Mouse (Mus musculus): ENCODE data around the gene Rbck1. TPM values are rescaled to one million over a fixed set of nuclear protein-coding genes. Genes with fewer than 3 reads are reported as not detected.
A peak's percentile ranks its signal among the peaks of the same experiment; 100 is the strongest.

The Rbck1 gene
- polyA plus RNA-seq, 1 experiment from 2014 or later, result 87.0 TPM

GRCm38 (mm10) chr2:152339631-152340179, 7.3 kb upstream of the Rbck1 start:
- Histone ChIP-seq H3K27me3 (replicated peaks) (no peaks in the 10 kb centered on the region), H3K36me3 (no peaks in the 10 kb centered on the region), H3K4me3 (no peak overlapping the region), H3K4me2 (replicated peaks) (no peak overlapping the region), H3K4me1 (peaks cover 8% of the 10 kb centered on the region), H3K27ac (no peak overlapping the region), H3K9ac (no peak overlapping the region), H3K9me3 (no peaks in the 10 kb centered on the region)
- WGBS, result 87% methylated on average over 22 of the region's 22 CpGs
- no peak for ATAC-seq (ENCODE audit: low FRiP score, low read depth)

GRCm38 (mm10) chr2:152338319-152338718, 5.9 kb upstream of the Rbck1 start:
- Histone ChIP-seq H3K36me3 (no peaks in the 10 kb centered on the region), H3K9ac (no peak overlapping the region), H3K4me3 (no peak overlapping the region), H3K27me3 (replicated peaks) (no peaks in the 10 kb centered on the region), H3K4me1 (no peaks in the 10 kb centered on the region), H3K9me3 (no peaks in the 10 kb centered on the region), H3K4me2 (replicated peaks) (no peak overlapping the region), H3K27ac (no peak overlapping the region)
- WGBS, result 85% methylated on average over 13 of the region's 13 CpGs
- no peak for ATAC-seq (ENCODE audit: low FRiP score, low read depth)

GRCm38 (mm10) chr2:152337591-152338212, 5.2 kb upstream of the Rbck1 start:
- Histone ChIP-seq H3K36me3 (no peaks in the 10 kb centered on the region), H3K27me3 (replicated peaks) (no peaks in the 10 kb centered on the region)
- WGBS, result 89% methylated on average over 11 of the region's 11 CpGs

GRCm38 (mm10) chr2:152336856-152337255, 4.4 kb upstream of the Rbck1 start:
- WGBS, result 63% methylated on average over 1 of the region's 1 CpGs
- ATAC-seq (ENCODE audit: low FRiP score, low read depth), result no peak
- no peaks in the 10 kb centered on the region for H3K9me3 ChIP-seq

More at GRCm38 (mm10) chr2:152337591-152338212, 5.2 kb upstream of the Rbck1 start:
- H3K4me3 ChIP-seq, result no peak overlapping the region
- H3K4me1 ChIP-seq, result 0 out of 2 replicates have a peak, but pooled peaks cover 2% of the 10 kb centered on the region
- no peak overlapping the region for H3K4me2 ChIP-seq (replicated peaks)
- H3K9ac ChIP-seq, result no peak overlapping the region
- no peak for ATAC-seq (ENCODE audit: low FRiP score, low read depth)
- H3K27ac ChIP-seq, result no peak overlapping the region
- no peaks in the 10 kb centered on the region for H3K9me3 ChIP-seq

GRCm38 (mm10) chr2:152335289-152335820, 2.9 kb upstream of the Rbck1 start:
- 57% methylated on average over 11 of the region's 11 CpGs for WGBS
- no peak overlapping the region for H3K9ac ChIP-seq

More at GRCm38 (mm10) chr2:152336856-152337255, 4.4 kb upstream of the Rbck1 start:
- Histone ChIP-seq H3K9ac (no peak overlapping the region), H3K4me3 (no peak overlapping the region), H3K36me3 (no peaks in the 10 kb centered on the region), H3K27me3 (replicated peaks) (no peaks in the 10 kb centered on the region), H3K4me1 (0 out of 2 replicates have a peak, but pooled peaks cover 3% of the 10 kb centered on the region), H3K27ac (no peak overlapping the region), H3K4me2 (replicated peaks) (no peak overlapping the region)

GRCm38 (mm10) chr2:152333345-152334006, 1.0 kb upstream of the Rbck1 start:
- Histone ChIP-seq H3K36me3 (peaks cover 10% of the 10 kb centered on the region), H3K4me3 (no peak overlapping the region), H3K4me2 (replicated peaks) (no peak overlapping the region), H3K27ac (no peak overlapping the region), H3K27me3 (replicated peaks) (no peaks in the 10 kb centered on the region), H3K4me1 (peaks cover 15% of the 10 kb centered on the region), H3K9me3 (no peaks in the 10 kb centered on the region), H3K9ac (no peak overlapping the region)
- 86% methylated on average over 4 of the region's 4 CpGs for WGBS
- no peak for ATAC-seq (ENCODE audit: low FRiP score, low read depth)

More at GRCm38 (mm10) chr2:152335289-152335820, 2.9 kb upstream of the Rbck1 start:
- no peak for ATAC-seq (ENCODE audit: low FRiP score, low read depth)
- Histone ChIP-seq H3K4me1 (peaks cover 15% of the 10 kb centered on the region), H3K4me3 (no peak overlapping the region), H3K9me3 (no peaks in the 10 kb centered on the region), H3K27me3 (replicated peaks) (no peaks in the 10 kb centered on the region), H3K36me3 (no peaks in the 10 kb centered on the region), H3K27ac (no peak overlapping the region), H3K4me2 (replicated peaks) (no peak overlapping the region)

GRCm38 (mm10) chr2:152330858-152331423, 1.5 kb downstream of the Rbck1 start:
- H3K4me3 ChIP-seq, result no peak overlapping the region
- ATAC-seq (ENCODE audit: low FRiP score, low read depth), result no peak

GRCm38 (mm10) chr2:152327980-152328379, 4.5 kb downstream of the Rbck1 start:
- Histone ChIP-seq H3K4me2 (replicated peaks) (no peak overlapping the region), H3K27me3 (replicated peaks) (no peaks in the 10 kb centered on the region), H3K36me3 (peaks cover 60% of the 10 kb centered on the region), H3K9ac (no peak overlapping the region), H3K9me3 (no peaks in the 10 kb centered on the region), H3K4me3 (no peak overlapping the region), H3K4me1 (peaks cover 15% of the 10 kb centered on the region), H3K27ac (no peak overlapping the region)
- ATAC-seq (ENCODE audit: low FRiP score, low read depth), result no peak
- 85% methylated on average over 5 of the region's 5 CpGs for WGBS

More at GRCm38 (mm10) chr2:152330858-152331423, 1.5 kb downstream of the Rbck1 start:
- Histone ChIP-seq H3K36me3 (peaks cover 30% of the 10 kb centered on the region), H3K4me1 (peaks cover 15% of the 10 kb centered on the region), H3K27me3 (replicated peaks) (no peaks in the 10 kb centered on the region), H3K9ac (peak overlapping the region; percentile 83; the same call in 1 of the 2 replicates), H3K4me2 (replicated peaks) (peak overlapping the region; percentile 80), H3K27ac (no peak overlapping the region), H3K9me3 (no peaks in the 10 kb centered on the region)
- WGBS, result 74% methylated on average over 7 of the region's 7 CpGs

GRCm38 (mm10) chr2:152326654-152327053, 5.8 kb downstream of the Rbck1 start:
- H3K4me2 ChIP-seq (replicated peaks), result no peak overlapping the region
- no peak for ATAC-seq (ENCODE audit: low FRiP score, low read depth)
- WGBS, result 93% methylated on average over 8 of the region's 8 CpGs
- peaks cover 12% of the 10 kb centered on the region for H3K4me1 ChIP-seq
- no peaks in the 10 kb centered on the region for H3K27me3 ChIP-seq (replicated peaks)
- H3K9me3 ChIP-seq, result no peaks in the 10 kb centered on the region
- no peak overlapping the region for H3K4me3 ChIP-seq
- peaks cover 73% of the 10 kb centered on the region for H3K36me3 ChIP-seq
- H3K9ac ChIP-seq, result no peak overlapping the region
- no peak overlapping the region for H3K27ac ChIP-seq

- Histone ChIP-seq H3K27me3 (replicated peaks) (no peaks in the 10 kb centered on the region), H3K4me3 (no peak overlapping the region), H3K9ac (no peak overlapping the region), H3K27ac (no peak overlapping the region), H3K36me3 (peaks cover 78% of the 10 kb centered on the region), H3K4me1 (peaks cover 7% of the 10 kb centered on the region), H3K9me3 (no peaks in the 10 kb centered on the region), H3K4me2 (replicated peaks) (no peak overlapping the region)
- 95% methylated on average over 13 of the region's 13 CpGs for WGBS
- ATAC-seq (ENCODE audit: low FRiP score, low read depth), result no peak
Measured at GRCm38 (mm10) chr2:152326157-152326556, 6.3 kb downstream of the Rbck1 start.

GRCm38 (mm10) chr2:152324842-152325241, 7.6 kb downstream of the Rbck1 start:
- Histone ChIP-seq H3K27me3 (replicated peaks) (no peaks in the 10 kb centered on the region), H3K4me1 (no peaks in the 10 kb centered on the region), H3K9ac (no peak overlapping the region), H3K36me3 (peaks cover 88% of the 10 kb centered on the region), H3K4me3 (no peak overlapping the region), H3K9me3 (no peaks in the 10 kb centered on the region), H3K4me2 (replicated peaks) (no peak overlapping the region), H3K27ac (no peak overlapping the region)
- no peak for ATAC-seq (ENCODE audit: low FRiP score, low read depth)
- 87% methylated on average over 3 of the region's 3 CpGs for WGBS

GRCm38 (mm10) chr2:152323971-152324370, 8.5 kb downstream of the Rbck1 start:
- no peak overlapping the region for H3K27ac ChIP-seq
- peaks cover 90% of the 10 kb centered on the region for H3K36me3 ChIP-seq
- H3K9ac ChIP-seq, result no peak overlapping the region
- ATAC-seq (ENCODE audit: low FRiP score, low read depth), result no peak
- H3K4me3 ChIP-seq, result no peak overlapping the region
- no peaks in the 10 kb centered on the region for H3K27me3 ChIP-seq (replicated peaks)
- H3K9me3 ChIP-seq, result no peaks in the 10 kb centered on the region
- H3K4me2 ChIP-seq (replicated peaks), result no peak overlapping the region
- 94% methylated on average over 14 of the region's 14 CpGs for whole genome bisulfite sequencing
- H3K4me1 ChIP-seq, result no peaks in the 10 kb centered on the region
